Mouse (Mus musculus) G1E (cell line): ENCODE data around the gene B3glct. TPM values are rescaled to one million over a fixed set of nuclear protein-coding genes. Genes with fewer than 3 reads are reported as not detected.

Source experiments
- ATAC-seq: 2 replicates; pipeline ENCODE4 v1.8.0; 2016; ENCODE audit warnings: mild to moderate bottlenecking; ENCODE audit not compliant: insufficient number of reproducible peaks, poor library complexity, low FRiP score, severe bottlenecking; ENCODE audit errors: extremely low read depth
- DNase-seq: peaks from one replicate; pipeline ENCODE4 v3.0.0; 2012; ENCODE audit warnings: low spot score
- H3K27me3 ChIP-seq: 2 replicates; pipeline ENCODE4 v1.6.1; 2012; ENCODE audit warnings: mild to moderate bottlenecking, low read length, inconsistent platforms; ENCODE audit not compliant: insufficient read depth
- H3K36me3 ChIP-seq: replicated peaks from 2 replicates; pipeline ENCODE3; 2012; ENCODE audit warnings: mild to moderate bottlenecking, inconsistent platforms
- H3K4me1 ChIP-seq: 2 replicates; pipeline ENCODE4 v1.6.1; 2012; ENCODE audit warnings: low read depth, low read length, inconsistent platforms, mixed read lengths; ENCODE audit not compliant: insufficient read depth
- H3K4me3 ChIP-seq: 2 replicates; pipeline ENCODE4 v1.5.1; 2012; ENCODE audit warnings: low read depth, mild to moderate bottlenecking, inconsistent platforms, low read length, moderate library complexity, mixed read lengths
- H3K9me3 ChIP-seq: replicated peaks from 2 replicates; pipeline ENCODE4 v1.6.1; 2012; ENCODE audit warnings: inconsistent platforms
- CTCF ChIP-seq: IDR thresholded peaks from 2 replicates; pipeline ENCODE4 v1.5.1; 2012; ENCODE audit warnings: low read depth, low read length, inconsistent platforms, mixed read lengths
- GATA1 ChIP-seq: IDR thresholded peaks from 2 replicates; pipeline ENCODE4 v1.6.1; 2012; ENCODE audit warnings: borderline replicate concordance, low read length, inconsistent platforms, mixed read lengths
- GATA2 ChIP-seq: IDR thresholded peaks from 2 replicates; pipeline ENCODE4 v1.6.1; 2012; ENCODE audit warnings: low read depth, low read length, inconsistent platforms, borderline replicate concordance
- POLR2AphosphoS5 ChIP-seq: IDR thresholded peaks from 2 replicates; pipeline ENCODE4 v1.6.1; 2012; ENCODE audit warnings: low read depth, low read length, inconsistent platforms; ENCODE audit not compliant: insufficient replicate concordance
- TAL1 ChIP-seq: conservative IDR thresholded peaks from 2 replicates; pipeline ENCODE4 v1.6.1; 2012; ENCODE audit warnings: low read depth, low read length, inconsistent platforms, mixed read lengths
- polyA plus RNA-seq: library from polyadenylated mRNA; stranded (reverse); fragments of >175 nt; gene quantifications from 2 replicates; pipeline ENCODE4 v1.2.3, GENCODE M21; 2012
- total RNA-seq, 2 experiments: library from RNA; stranded (forward) in 1 of 2; stranded (reverse) in 1 of 2; fragments of 200-1000 nt in 1 of 2; fragments of >200 nt in 1 of 2; fragmentation: Nextera tagmentation in 1 of 2; gene quantifications; 2 replicates each; pipeline ENCODE4 v1.2.3; 2014 to 2017

Gene B3glct
- total and polyA plus RNA-seq, 3 experiments = 4.6 to 18.1 (median 5.2) TPM

- H3K9me3 ChIP-seq = peaks cover 4% of the 10 kb centered on the region
- no peak overlapping the region for H3K4me3 ChIP-seq
- no peak for TF ChIP-seq GATA2
- TF ChIP-seq GATA1 = no peak
- TF ChIP-seq TAL1 = no peak
- no peak for TF ChIP-seq CTCF
- no peak for TF ChIP-seq POLR2AphosphoS5
- H3K27me3 ChIP-seq = 0 out of 2 replicates have a peak, but pooled peaks cover 2% of the 10 kb centered on the region
- no peaks in the 10 kb centered on the region for H3K36me3 ChIP-seq
- peaks cover 6% of the 10 kb centered on the region; the same call in 1 of the 2 replicates for H3K4me1 ChIP-seq
- ATAC-seq (no peak), DNase-seq (no peak)
Observed at GRCm38 (mm10) chr5:149661428-149661827, 16.6 kb upstream of the B3glct start.

GRCm38 (mm10) chr5:149662980-149663379 is 15.1 kb upstream of the B3glct start:
- no peak for ATAC-seq
- Histone ChIP-seq H3K36me3 (no peaks in the 10 kb centered on the region), H3K4me3 (no peak overlapping the region), H3K9me3 (peaks cover 4% of the 10 kb centered on the region), H3K4me1 (peaks cover 3% of the 10 kb centered on the region; the same call in 1 of the 2 replicates), H3K27me3 (0 out of 2 replicates have a peak, but pooled peaks cover 2% of the 10 kb centered on the region)
- TF ChIP-seq GATA1 = no peak
- no peak for TF ChIP-seq POLR2AphosphoS5
- TF ChIP-seq TAL1 = no peak
- no peak for TF ChIP-seq GATA2
- TF ChIP-seq CTCF = no peak
- no peak for DNase-seq

- DNase-seq = no peak
- no peaks in the 10 kb centered on the region for H3K36me3 ChIP-seq
- ATAC-seq = no peak
- TF ChIP-seq POLR2AphosphoS5 (no peak), TAL1 (no peak), CTCF (no peak), GATA1 (no peak), GATA2 (no peak)
- H3K4me1 ChIP-seq = peaks cover 3% of the 10 kb centered on the region; the same call in 1 of the 2 replicates
- H3K27me3 ChIP-seq = 0 out of 2 replicates have a peak, but pooled peaks cover 2% of the 10 kb centered on the region
- H3K4me3 ChIP-seq = no peak overlapping the region
- H3K9me3 ChIP-seq = peaks cover 4% of the 10 kb centered on the region
Observed at GRCm38 (mm10) chr5:149663417-149663816, 14.6 kb upstream of the B3glct start.

- H3K9me3 ChIP-seq = no peaks in the 10 kb centered on the region
- H3K27me3 ChIP-seq = peaks cover 3% of the 10 kb centered on the region; the same call in 1 of the 2 replicates
- no peak for ATAC-seq
- no peak for TF ChIP-seq GATA1
- TF ChIP-seq POLR2AphosphoS5 = no peak
- TF ChIP-seq GATA2 = no peak
- TF ChIP-seq CTCF = no peak
- DNase-seq = no peak
- peaks cover 15% of the 10 kb centered on the region for H3K4me1 ChIP-seq
- peaks cover 3% of the 10 kb centered on the region for H3K36me3 ChIP-seq
- no peak overlapping the region for H3K4me3 ChIP-seq
Observed at GRCm38 (mm10) chr5:149677196-149677595, 834 bp upstream of the B3glct start.

GRCm38 (mm10) chr5:149678990-149679348 is 939 bp downstream of the B3glct start:
- H3K4me3 ChIP-seq = peak overlapping the region; percentile 87
- DNase-seq = no peak
- no peaks in the 10 kb centered on the region for H3K27me3 ChIP-seq
- TF ChIP-seq CTCF (no peak), POLR2AphosphoS5 (no peak)
- H3K4me1 ChIP-seq = peaks cover 20% of the 10 kb centered on the region
- H3K36me3 ChIP-seq = peaks cover 6% of the 10 kb centered on the region
- no peak for ATAC-seq
- H3K9me3 ChIP-seq = no peaks in the 10 kb centered on the region

GRCm38 (mm10) chr5:149679362-149679761 is 1.3 kb downstream of the B3glct start:
- peaks cover 6% of the 10 kb centered on the region for H3K36me3 ChIP-seq
- H3K27me3 ChIP-seq = no peaks in the 10 kb centered on the region
- peaks cover 21% of the 10 kb centered on the region for H3K4me1 ChIP-seq
- H3K9me3 ChIP-seq = no peaks in the 10 kb centered on the region
- H3K4me3 ChIP-seq = peak overlapping the region; percentile 87; the same call in 1 of the 2 replicates
- no peak for ATAC-seq
- DNase-seq = no peak
- TF ChIP-seq GATA1 = no peak
- no peak for TF ChIP-seq GATA2
- no peak for TF ChIP-seq CTCF
- no peak for TF ChIP-seq POLR2AphosphoS5
- TF ChIP-seq TAL1 = no peak

GRCm38 (mm10) chr5:149679886-149680285 is 1.9 kb downstream of the B3glct start:
- no peak for ATAC-seq

More at GRCm38 (mm10) chr5:149679886-149680285, 1.9 kb downstream of the B3glct start:
- Histone ChIP-seq H3K4me3 (no peak overlapping the region), H3K27me3 (no peaks in the 10 kb centered on the region), H3K9me3 (no peaks in the 10 kb centered on the region), H3K36me3 (peaks cover 6% of the 10 kb centered on the region), H3K4me1 (peaks cover 21% of the 10 kb centered on the region)
- DNase-seq = no peak
- no peak for TF ChIP-seq GATA1
- no peak for TF ChIP-seq POLR2AphosphoS5
- TF ChIP-seq TAL1 = no peak
- TF ChIP-seq GATA2 = no peak
- no peak for TF ChIP-seq CTCF
